Mouse (Mus musculus) heart, postnatal 0 days (tissue): ENCODE results near the gene Gm21985.

Experiments
- CTCF ChIP-seq: IDR thresholded peaks from 2 replicates; pipeline ENCODE4 v1.5.1; 2016; ENCODE audit warnings: antibody characterized with exemption, control low read depth, low read depth
- EP300 ChIP-seq: IDR thresholded peaks from 2 replicates; pipeline ENCODE4 v1.6.1; 2016; ENCODE audit warnings: antibody characterized with exemption, low read depth

DNA sequence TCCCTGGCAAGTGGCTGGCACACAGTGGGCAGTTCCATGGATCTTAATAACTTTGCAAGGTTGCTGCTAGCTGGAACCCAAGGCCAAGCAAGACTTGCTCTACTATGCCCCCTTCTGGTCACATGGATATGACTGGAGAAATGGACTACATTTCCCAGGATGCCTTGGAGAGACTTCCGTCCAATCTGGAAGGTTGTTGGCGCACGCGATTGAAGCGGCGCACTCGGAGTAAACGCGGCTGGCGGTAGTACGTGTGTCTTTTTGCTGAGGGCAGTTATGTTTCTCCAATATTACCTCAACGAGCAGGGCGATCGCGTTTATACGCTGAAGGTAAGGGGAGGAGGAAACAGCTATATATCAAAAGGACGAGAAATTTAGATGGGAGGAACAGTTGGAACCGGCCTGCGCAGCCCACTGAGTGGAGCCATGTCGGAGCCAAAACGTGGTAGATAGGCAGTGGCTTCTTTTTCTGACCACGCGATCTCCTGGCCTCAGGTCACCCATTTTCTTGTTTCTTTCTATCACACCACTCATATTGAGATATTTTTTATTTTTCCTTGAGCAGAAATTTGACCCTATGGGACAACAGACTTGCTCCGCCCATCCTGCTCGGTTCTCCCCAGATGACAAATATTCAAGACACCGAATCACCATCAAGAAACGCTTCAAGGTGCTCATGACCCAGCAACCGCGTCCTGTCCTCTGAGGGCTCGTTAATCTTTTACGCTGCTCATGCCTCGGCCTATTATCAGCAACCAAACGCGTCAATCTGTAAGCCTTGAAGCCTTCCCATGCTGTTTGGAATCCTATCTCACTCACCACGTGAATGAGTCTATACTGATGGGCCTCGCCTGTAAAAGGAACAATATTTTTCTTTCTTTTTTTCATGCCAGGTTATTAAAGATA lies 4.1 kb upstream of the Gm21985 start, which contains the start of gene Nop10:
- TF ChIP-seq CTCF (peak; percentile 84), EP300 (no peak; the same call in 1 of the 2 replicates)
